Mouse (Mus musculus) heart, postnatal 0 days (tissue): Measurements from ENCODE around the gene Cdkn1c.

Experiments used
- CTCF ChIP-seq: IDR thresholded peaks from 2 replicates; pipeline ENCODE4 v1.5.1; 2016; ENCODE audit warnings: antibody characterized with exemption, control low read depth, low read depth
- EP300 ChIP-seq: IDR thresholded peaks from 2 replicates; pipeline ENCODE4 v1.6.1; 2016; ENCODE audit warnings: antibody characterized with exemption, low read depth

DNA sequence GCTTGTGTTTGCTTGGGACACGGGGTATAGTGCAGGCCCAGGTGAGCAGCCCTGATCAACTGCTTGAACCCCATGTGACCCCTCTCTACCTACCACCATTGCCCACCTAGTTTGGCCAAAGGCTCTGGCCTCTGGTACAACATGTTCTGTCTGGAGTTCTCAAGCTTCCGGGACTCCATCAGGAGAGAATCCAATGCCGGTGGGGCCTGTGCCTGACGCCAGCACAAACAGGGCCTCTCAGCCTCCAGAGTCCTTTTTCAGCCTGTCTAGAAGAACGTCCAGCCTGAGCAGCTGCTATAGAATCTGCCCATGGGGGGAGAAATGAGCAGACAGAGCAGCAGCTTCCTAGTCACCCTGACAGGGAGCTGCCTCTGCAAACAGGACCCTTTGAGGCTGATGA is 43.0 kb downstream of the Cdkn1c start:
- TF ChIP-seq CTCF (no peak), EP300 (no peak)
